Mouse (Mus musculus) megakaryocyte, embryonic 14.5 days (primary cell): Measurements from ENCODE around the gene Apoc2.

Source experiments
- FLI1 ChIP-seq: IDR thresholded peaks from 2 replicates; pipeline ENCODE4 v1.6.1; 2012; ENCODE audit warnings: low read length, inconsistent platforms, mixed read lengths
- GATA1 ChIP-seq: IDR thresholded peaks from 3 replicates; pipeline ENCODE4 v1.6.1; 2012; ENCODE audit warnings: mixed read lengths, low read length, inconsistent platforms, borderline replicate concordance

- no peak for TF ChIP-seq GATA1
- TF ChIP-seq FLI1: no peak
Observed at GRCm38 (mm10) chr7:19726541-19726940, 48.8 kb upstream of the Apoc2 start.
